Mouse (Mus musculus): ENCODE data around the gene Spop.

- TF ChIP-seq GATA1 (IDR thresholded peaks at IDR 0.05; ENCODE audit: low read length) (no peak), TAL1 (IDR thresholded peaks at IDR 0.05; ENCODE audit: low read length) (no peak)
These were observed 126.9 kb downstream of the Spop start for GRCm38 (mm10) chr11:95540637-95541385.

Data from erythroblast, embryonic 14.5 days (primary cell).